Mouse (Mus musculus) brain, embryonic 14.5 days (tissue): ENCODE measurements at regions not wholly inside any gene's neighbourhood (a gene's known extent, or its start where the extent isn't known, plus 50 kb on each side); places are given as distances from the start of the nearest gene placed in this dataset.

ENCODE experiments used
- CTCF ChIP-seq: fragments of 200-500 bp; IDR thresholded peaks from 2 replicates; pipeline ENCODE4 v1.5.1; 2012; ENCODE audit warnings: inconsistent platforms, mild to moderate bottlenecking, moderate library complexity, borderline replicate concordance; ENCODE audit not compliant: insufficient read depth, insufficient read length; ENCODE audit errors: extremely low read depth
- POLR2A ChIP-seq: fragments of 200-500 bp; IDR thresholded peaks from 2 replicates; pipeline ENCODE4 v1.6.1; 2012; ENCODE audit warnings: mild to moderate bottlenecking, inconsistent platforms, borderline replicate concordance; ENCODE audit not compliant: poor library complexity, insufficient read depth, insufficient read length, severe bottlenecking; ENCODE audit errors: extremely low read depth

GRCm38 (mm10) chr4:97394697-97395280 lies 211.8 kb upstream of the Gm10192 start:
- TF ChIP-seq POLR2A: no peak
- TF ChIP-seq CTCF: no peak
